Mouse (Mus musculus) CH12.LX (cell line): ENCODE results near the gene Gm18336. TPM values are rescaled to one million over a fixed set of nuclear protein-coding genes. Genes with fewer than 3 reads are reported as not detected.

Experiments used
- DNase-seq: peaks from one replicate; pipeline ENCODE4 v3.0.0-alpha.2; 2013; ENCODE audit errors: extremely low read depth
- H3K27ac ChIP-seq: 2 replicates; pipeline ENCODE4 v1.5.1; 2012; ENCODE audit warnings: low read depth, mild to moderate bottlenecking, control low read depth, moderate library complexity; ENCODE audit not compliant: insufficient read depth
- H3K27me3 ChIP-seq: replicated peaks from 2 replicates; pipeline ENCODE3; 2012; ENCODE audit warnings: inconsistent platforms
- H3K36me3 ChIP-seq, 2 experiments: replicated peaks in 1 of 2; 2 replicates each; pipeline versions ENCODE3 to v1.6.1; 2012; ENCODE audit warnings: inconsistent platforms in 1 of 2, low read length in 1 of 2, mild to moderate bottlenecking in 1 of 2, mixed read lengths in 1 of 2, moderate library complexity in 1 of 2; ENCODE audit not compliant: control insufficient read depth in 1 of 2, insufficient read depth in 1 of 2
- H3K4me1 ChIP-seq, 2 experiments: 2 replicates each; pipeline ENCODE4 v1.6.1; 2012; ENCODE audit warnings: inconsistent platforms in 1 of 2, moderate library complexity in 1 of 2; ENCODE audit not compliant: insufficient read depth in 2 of 2, control insufficient read depth in 1 of 2
- H3K4me2 ChIP-seq: 2 replicates; pipeline ENCODE4 v1.6.1; 2012; ENCODE audit warnings: low read depth, mild to moderate bottlenecking, control low read depth; ENCODE audit not compliant: poor library complexity, insufficient read depth, severe bottlenecking
- H3K4me3 ChIP-seq, 3 experiments: fragments of 150-350 bp in 1 of 3; sonication (generic) in 1 of 3; replicated peaks in 1 of 3; 2 replicates each; pipeline versions ENCODE3 to v1.5.1; 2011 to 2012; ENCODE audit warnings: low read depth in 2 of 3, low read length in 2 of 3, mild to moderate bottlenecking in 2 of 3, moderate library complexity in 2 of 3, control low read depth in 1 of 3, improper control_type of control experiment in 1 of 3, inconsistent platforms in 1 of 3, mixed read lengths in 1 of 3; ENCODE audit not compliant: poor library complexity in 1 of 3
- H3K79me2 ChIP-seq: replicated peaks from 2 replicates; pipeline ENCODE4 v1.6.1; 2012; ENCODE audit warnings: mild to moderate bottlenecking, moderate library complexity; ENCODE audit not compliant: control insufficient read depth, poor library complexity, insufficient read depth, severe bottlenecking; ENCODE audit errors: extremely low read depth
- H3K9ac ChIP-seq: 2 replicates; pipeline ENCODE4 v1.6.1; 2012; ENCODE audit warnings: low read depth, mild to moderate bottlenecking, control low read depth, moderate library complexity; ENCODE audit not compliant: insufficient read depth
- H3K9me3 ChIP-seq: replicated peaks from 2 replicates; pipeline ENCODE3; 2012; ENCODE audit warnings: low read length, inconsistent platforms, mixed read lengths
- E2F4 ChIP-seq: IDR thresholded peaks from 2 replicates; pipeline ENCODE4 v1.6.1; 2011; ENCODE audit warnings: low read depth, low read length, improper control_type of control experiment; ENCODE audit not compliant: insufficient replicate concordance
- EP300 ChIP-seq: IDR thresholded peaks from 2 replicates; pipeline ENCODE4 v1.6.1; 2011; ENCODE audit warnings: low read length, improper control_type of control experiment
- HCFC1 ChIP-seq: IDR thresholded peaks from 2 replicates; pipeline ENCODE4 v1.6.1; 2012; ENCODE audit warnings: low read depth, mild to moderate bottlenecking, inconsistent platforms, low read length, improper control_type of control experiment
- IRF4 ChIP-seq: IDR thresholded peaks from 2 replicates; pipeline ENCODE4 v1.6.1; 2014; ENCODE audit warnings: low read depth, mild to moderate bottlenecking, inconsistent platforms, low read length, improper control_type of control experiment
- JUN ChIP-seq: IDR thresholded peaks from 2 replicates; pipeline ENCODE4 v1.6.1; 2011; ENCODE audit warnings: low read depth, mild to moderate bottlenecking, low read length, improper control_type of control experiment, moderate library complexity; ENCODE audit not compliant: insufficient read depth
- MAFK ChIP-seq: IDR thresholded peaks from 2 replicates; pipeline ENCODE4 v1.6.1; 2011; ENCODE audit warnings: low read length, improper control_type of control experiment; ENCODE audit not compliant: insufficient replicate concordance
- MEF2A ChIP-seq: IDR thresholded peaks from 2 replicates; pipeline ENCODE4 v1.6.1; 2014; ENCODE audit warnings: low read depth, mild to moderate bottlenecking, inconsistent platforms, low read length, improper control_type of control experiment, borderline replicate concordance
- MXI1 ChIP-seq: IDR thresholded peaks from 2 replicates; pipeline ENCODE4 v1.6.1; 2011; ENCODE audit warnings: mild to moderate bottlenecking, low read depth, low read length, improper control_type of control experiment
- MYC ChIP-seq: IDR thresholded peaks from 2 replicates; pipeline ENCODE4 v1.6.1; 2011; ENCODE audit warnings: low read depth, mild to moderate bottlenecking, improper control_type of control experiment, low read length
- NELFE ChIP-seq: IDR thresholded peaks from 2 replicates; pipeline ENCODE4 v1.6.1; 2011; ENCODE audit warnings: low read depth, low read length, improper control_type of control experiment
- NRF1 ChIP-seq: IDR thresholded peaks from 2 replicates; pipeline ENCODE4 v1.6.1; 2014; ENCODE audit warnings: low read depth, mild to moderate bottlenecking, inconsistent platforms, low read length, improper control_type of control experiment, moderate library complexity
- POLR2A ChIP-seq: IDR thresholded peaks from 2 replicates; pipeline ENCODE4 v1.6.1; 2011; ENCODE audit warnings: low read depth, mild to moderate bottlenecking, improper control_type of control experiment, low read length
- POLR2AphosphoS2 ChIP-seq: IDR thresholded peaks from 2 replicates; pipeline ENCODE4 v1.6.1; 2011; ENCODE audit warnings: low read depth, low read length, improper control_type of control experiment
- RCOR1 ChIP-seq: conservative IDR thresholded peaks from 2 replicates; pipeline ENCODE4 v1.6.1; 2012; ENCODE audit warnings: low read depth, mild to moderate bottlenecking, inconsistent platforms, low read length, improper control_type of control experiment
- TBP ChIP-seq: conservative IDR thresholded peaks from 2 replicates; pipeline ENCODE4 v1.6.1; 2011; ENCODE audit warnings: low read depth, low read length, improper control_type of control experiment
- UBTF ChIP-seq: IDR thresholded peaks from 2 replicates; pipeline ENCODE4 v1.6.1; 2012; ENCODE audit warnings: low read depth, mild to moderate bottlenecking, inconsistent platforms, low read length, improper control_type of control experiment, moderate library complexity
- USF1 ChIP-seq: IDR thresholded peaks from 2 replicates; pipeline ENCODE4 v1.6.1; 2014; ENCODE audit warnings: low read depth, mild to moderate bottlenecking, inconsistent platforms, low read length, improper control_type of control experiment
- USF2 ChIP-seq: conservative IDR thresholded peaks from 2 replicates; pipeline ENCODE4 v1.6.1; 2011; ENCODE audit warnings: low read depth, low read length, improper control_type of control experiment
- ZC3H11A ChIP-seq: IDR thresholded peaks from 2 replicates; pipeline ENCODE4 v1.6.1; 2012; ENCODE audit warnings: low read depth, mild to moderate bottlenecking, inconsistent platforms, low read length, improper control_type of control experiment
- ZMIZ1 ChIP-seq: IDR thresholded peaks from 2 replicates; pipeline ENCODE4 v1.6.1; 2012; ENCODE audit warnings: low read depth, mild to moderate bottlenecking, inconsistent platforms, low read length, improper control_type of control experiment
- dilution Hi-C: fragments of 300-500 bp; cut with MboI; formaldehyde crosslinking; loops from 2 replicates; pipeline ENCODE4 v1.14.3; 2020; ENCODE audit warnings: low sequenced_read_pairs; ENCODE audit not compliant: extremely low pct_unique_long_range_greater_than_20kb, extremely low pct_ligation_motif_present
- in situ Hi-C: fragments of 300-500 bp; cut with MboI; formaldehyde crosslinking; loops from 3 replicates; pipeline ENCODE4 v1.14.3; 2019; ENCODE audit warnings: low sequenced_read_pairs, low pct_ligation_motif_present, low pct_unique_long_range_greater_than_20kb, mixed read lengths
- polyA plus RNA-seq: library from polyadenylated mRNA; unstranded; fragments of >175 nt; gene quantifications from 2 replicates; pipeline ENCODE4 v1.2.1, GENCODE M21; 2012; ENCODE audit warnings: low read depth; ENCODE audit not compliant: insufficient read length
- total RNA-seq, 2 experiments: library from RNA; depleted of rRNA; stranded (reverse); fragments of 300-350 nt in 1 of 2; fragments of >200 nt in 1 of 2; gene quantifications; 2 replicates each; pipeline ENCODE4 v1.2.3; 2012 to 2014

The Gm18336 gene
- total and polyA plus RNA-seq, 3 experiments: not detected

- dilution Hi-C loops (no loop called here), in situ Hi-C loops (no loop called here)
- Histone ChIP-seq H3K4me1 (no peaks in the 10 kb centered on the region), H3K9me3 (no peaks in the 10 kb centered on the region), H3K27ac (no peak overlapping the region), H3K36me3 (no peaks in the 10 kb centered on the region), H3K27me3 (no peaks in the 10 kb centered on the region), H3K9ac (no peak overlapping the region), H3K79me2 (no peaks in the 10 kb centered on the region), H3K4me2 (no peak overlapping the region), H3K4me3 (no peak overlapping the region)
- no peak for DNase-seq
- TF ChIP-seq RCOR1 (no peak), UBTF (no peak), JUN (no peak), HCFC1 (no peak), ZC3H11A (no peak), MXI1 (no peak), MAFK (no peak), USF1 (no peak), USF2 (no peak), E2F4 (no peak), TBP (no peak), NRF1 (no peak), NELFE (no peak), POLR2AphosphoS2 (no peak), MEF2A (no peak), ZMIZ1 (no peak)
These were observed 14.1 kb downstream of the Gm18336 start for GRCm38 (mm10) chrX:73384419-73384818.

- H3K9me3 ChIP-seq: no peaks in the 10 kb centered on the region
- dilution Hi-C loops: no loop called here
- no peak overlapping the region for H3K4me2 ChIP-seq
- H3K9ac ChIP-seq: no peak overlapping the region
- H3K27ac ChIP-seq: no peak overlapping the region
- no peak overlapping the region for H3K4me3 ChIP-seq
- no peak for DNase-seq
- H3K36me3 ChIP-seq: peaks cover 3 to 22% of the 10 kb centered on the region in 2 experiments
- in situ Hi-C loops: no loop called here
- H3K4me1 ChIP-seq: peaks cover 0 to under 1% of the 10 kb centered on the region in 2 experiments; a peak in 2 of 4 replicates
- H3K79me2 ChIP-seq: no peaks in the 10 kb centered on the region
- no peaks in the 10 kb centered on the region for H3K27me3 ChIP-seq
- no peak for TF ChIP-seq EP300
- TF ChIP-seq MAFK: no peak
- TF ChIP-seq IRF4: no peak
- TF ChIP-seq MYC: no peak
- no peak for TF ChIP-seq USF2
- no peak for TF ChIP-seq POLR2A
These were observed 35.2 kb downstream of the Gm18336 start for GRCm38 (mm10) chrX:73363291-73363690.
